Mouse (Mus musculus): Measurements from ENCODE around the gene Rnf167.
A peak's percentile ranks its signal among the peaks of the same experiment; 100 is the strongest.

Rnf167 gene

DNA sequence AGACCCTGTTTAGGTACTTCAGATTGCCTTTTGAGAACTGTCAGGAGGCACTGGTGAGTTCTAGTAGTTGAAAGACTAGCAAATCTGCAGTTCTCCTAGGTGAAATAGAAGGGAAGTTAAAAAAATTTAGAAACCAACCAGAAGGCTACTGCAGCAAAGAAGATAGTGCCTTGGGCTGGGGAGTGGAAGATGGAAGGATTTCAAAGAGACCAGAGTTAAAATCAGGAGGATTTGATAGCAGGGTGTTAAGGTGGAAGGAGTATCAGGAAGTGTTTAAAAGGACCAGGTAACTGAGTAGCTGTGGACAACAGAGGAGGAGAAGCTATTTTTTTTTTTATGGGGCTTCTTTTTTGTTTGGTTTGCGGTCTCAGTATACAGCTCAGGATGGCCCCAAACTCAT, 9.3 kb upstream of the Rnf167 start:
- DNase-seq (ENCODE audit: low read depth, low spot score), result no peak

DNA sequence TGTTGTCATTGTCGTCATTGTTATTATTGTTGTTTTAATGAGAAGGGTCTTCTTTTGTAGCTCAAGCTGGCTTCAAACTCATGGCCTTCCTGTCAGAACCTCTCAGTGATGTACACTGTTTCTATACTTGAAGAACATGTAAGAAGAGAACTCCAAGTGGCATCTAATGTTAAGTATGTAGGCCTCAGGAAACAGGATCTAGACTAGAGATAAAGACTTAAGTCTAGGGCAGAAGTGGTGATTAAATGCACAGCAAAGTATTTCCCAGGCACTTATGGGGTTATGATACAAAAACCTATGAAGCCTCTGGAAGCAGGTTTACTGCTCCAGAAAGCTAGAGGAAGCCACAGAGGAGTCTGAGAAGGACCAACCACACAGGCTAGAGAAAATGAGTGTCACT, 8.7 kb upstream of the Rnf167 start:
- no peak for DNase-seq (ENCODE audit: low read depth, low spot score)

DNA sequence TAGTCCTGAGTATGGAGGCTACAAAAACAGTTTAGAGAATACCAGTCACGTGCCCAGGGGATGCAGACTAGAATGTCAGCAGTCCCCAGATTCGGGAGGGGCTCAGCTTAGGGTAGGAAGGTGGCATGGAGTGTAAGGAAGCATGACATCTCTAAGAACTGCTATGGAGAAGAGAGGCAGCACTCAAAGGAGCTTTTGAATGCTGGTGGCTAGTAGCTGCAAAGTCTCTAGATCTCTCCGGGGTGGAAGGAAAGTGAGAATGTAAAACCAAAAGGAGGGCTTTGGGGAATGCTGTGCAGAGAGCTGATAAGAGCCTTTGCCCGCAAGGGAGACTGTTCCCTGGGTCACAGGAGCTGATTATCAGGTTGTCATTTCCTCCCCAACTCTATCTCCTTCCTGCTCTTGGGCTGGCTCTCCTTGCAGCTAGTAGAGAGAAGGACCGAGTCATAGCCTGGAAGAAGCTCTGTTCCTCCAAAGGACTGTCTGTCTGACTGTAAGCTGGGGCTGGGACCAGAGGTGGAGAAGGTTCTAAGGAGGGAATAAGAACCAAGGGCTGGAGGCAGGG, 8.2 kb upstream of the Rnf167 start, which contains the start of gene Gp1ba:
Gene Gp1ba, plus strand, starts transcription at position 409 of the 565 bp plus-strand sequence.
- no peak for DNase-seq (ENCODE audit: low read depth, low spot score)

DNA sequence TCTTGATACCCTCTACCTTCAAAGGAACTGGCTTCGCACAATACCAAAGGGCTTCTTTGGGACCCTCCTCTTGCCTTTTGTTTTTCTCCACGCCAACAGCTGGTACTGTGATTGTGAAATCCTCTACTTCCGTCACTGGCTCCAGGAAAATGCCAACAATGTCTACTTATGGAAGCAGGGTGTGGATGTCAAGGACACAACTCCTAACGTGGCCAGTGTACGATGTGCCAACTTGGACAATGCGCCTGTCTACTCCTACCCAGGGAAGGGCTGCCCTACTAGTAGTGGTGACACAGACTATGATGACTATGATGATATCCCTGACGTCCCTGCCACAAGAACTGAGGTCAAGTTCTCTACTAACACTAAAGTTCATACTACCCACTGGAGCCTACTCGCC, 7.1 kb upstream of the Rnf167 start:
- no peak for DNase-seq (ENCODE audit: low read depth, low spot score)

DNA sequence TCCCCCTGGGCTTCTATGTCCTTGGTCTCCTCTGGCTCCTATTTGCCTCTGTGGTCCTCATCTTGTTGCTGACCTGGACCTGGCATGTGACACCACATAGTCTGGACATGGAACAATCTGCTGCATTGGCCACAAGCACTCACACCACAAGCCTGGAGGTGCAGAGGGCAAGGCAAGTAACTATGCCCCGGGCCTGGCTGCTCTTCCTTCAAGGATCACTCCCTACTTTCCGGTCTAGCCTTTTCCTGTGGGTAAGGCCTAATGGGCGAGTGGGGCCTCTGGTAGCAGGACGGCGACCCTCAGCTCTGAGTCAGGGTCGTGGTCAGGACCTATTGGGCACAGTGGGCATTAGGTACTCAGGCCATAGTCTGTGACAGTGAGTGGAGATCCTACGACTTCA, 5.8 kb upstream of the Rnf167 start:
- DNase-seq (ENCODE audit: low read depth, low spot score), result no peak

DNA sequence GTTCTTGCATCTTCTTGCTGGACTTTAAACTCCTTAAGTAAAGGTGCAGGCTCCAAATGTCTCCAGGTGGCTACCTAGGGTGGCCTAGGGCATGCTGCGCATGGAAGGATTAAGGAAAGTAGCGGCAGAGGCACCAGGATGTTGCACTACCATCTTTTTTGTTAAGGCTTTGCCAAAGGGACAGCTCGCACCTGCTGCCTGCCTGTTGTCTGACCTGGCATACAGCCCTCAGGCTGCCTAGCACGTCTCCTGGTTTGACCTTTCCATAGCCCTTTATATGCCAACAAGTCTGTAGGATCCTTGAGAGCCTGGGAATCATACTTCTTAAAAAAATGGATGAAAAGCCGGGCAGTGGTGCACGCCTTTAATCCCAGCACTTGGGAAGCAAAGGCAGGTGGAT, 4.0 kb upstream of the Rnf167 start:
- DNase-seq (ENCODE audit: low read depth, low spot score), result no peak

DNA sequence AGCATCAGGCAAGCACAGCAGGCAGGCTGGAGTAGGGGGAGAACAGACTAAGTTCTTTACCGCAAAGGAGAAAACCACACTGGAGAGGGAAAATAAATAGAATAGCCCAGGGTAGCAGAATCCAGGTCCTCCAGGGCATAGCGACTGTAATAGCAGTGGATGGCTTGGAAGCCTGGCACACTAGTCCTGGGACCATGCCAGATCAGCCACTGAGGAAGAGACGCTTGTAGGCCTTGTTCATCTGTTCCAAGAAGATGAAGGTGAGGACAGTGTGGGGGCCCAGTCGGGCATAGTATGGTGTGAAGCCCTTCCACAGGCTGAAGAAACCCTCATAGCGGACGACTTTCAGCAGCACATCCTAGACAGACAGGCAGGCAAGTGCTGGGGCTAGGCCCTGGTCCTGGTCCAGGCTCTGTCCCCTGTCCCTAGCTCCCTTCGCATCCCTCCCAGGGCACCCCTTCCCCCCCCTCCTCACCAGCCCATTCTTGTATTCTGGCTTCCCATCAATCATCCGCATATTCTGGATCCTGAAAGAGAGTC, 2.4 kb upstream of the Rnf167 start:
- DNase-seq (ENCODE audit: low read depth, low spot score), result no peak

DNA sequence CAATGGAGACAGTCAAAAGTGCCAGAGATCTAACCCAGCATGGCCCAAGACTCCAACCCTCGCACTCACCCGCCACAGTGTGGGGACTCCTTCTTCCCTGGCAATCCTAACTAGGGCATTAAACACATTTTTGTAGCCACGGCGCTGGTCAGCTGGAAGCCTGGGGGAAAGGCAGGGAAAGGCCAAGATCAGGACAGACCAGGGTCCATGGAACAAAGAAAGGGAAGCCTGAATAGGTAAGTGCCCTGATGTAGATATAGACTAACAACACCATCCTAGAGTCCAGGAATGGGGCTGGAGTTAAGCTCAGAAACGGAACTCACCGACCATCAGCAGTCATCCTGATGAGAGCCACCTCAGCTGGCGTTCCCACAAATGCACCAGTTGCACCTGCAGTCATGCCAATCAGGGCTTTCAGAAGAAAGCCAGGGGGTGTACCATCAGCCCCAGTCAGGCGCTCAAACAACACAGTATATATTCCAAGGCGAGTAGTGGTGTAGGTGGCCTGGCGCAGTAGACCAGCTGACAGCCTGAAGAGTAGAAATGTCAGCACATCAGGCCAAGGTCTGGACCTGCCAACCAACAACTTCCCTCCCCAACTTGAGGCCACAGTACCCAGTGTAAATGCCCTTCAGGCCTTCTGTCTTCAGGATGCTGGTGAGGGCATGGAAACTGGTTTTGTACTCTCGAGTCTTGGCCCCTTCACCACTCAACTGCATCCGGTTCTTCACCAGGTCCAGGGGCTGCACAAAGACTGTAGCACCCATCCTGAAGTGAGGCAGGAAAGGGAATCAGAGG, 1.4 kb upstream of the Rnf167 start:
- no peak for DNase-seq (ENCODE audit: low read depth, low spot score)

DNA sequence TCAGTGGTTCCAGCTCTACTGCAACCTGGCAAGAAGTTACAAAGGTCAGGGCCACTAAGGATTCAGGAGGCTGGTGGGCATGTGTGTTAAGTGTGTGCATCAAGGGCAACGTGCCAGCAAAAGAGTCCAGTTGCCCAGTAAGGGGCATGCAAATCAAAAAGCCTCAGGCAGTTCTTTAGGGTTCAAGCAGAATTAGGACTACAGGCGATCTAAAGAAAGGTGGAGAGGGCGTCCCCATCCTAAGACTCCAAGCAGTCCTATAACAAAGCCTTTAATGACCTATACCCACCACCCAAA, 828 bp upstream of the Rnf167 start:
- no peak for DNase-seq (ENCODE audit: low read depth, low spot score)

DNA sequence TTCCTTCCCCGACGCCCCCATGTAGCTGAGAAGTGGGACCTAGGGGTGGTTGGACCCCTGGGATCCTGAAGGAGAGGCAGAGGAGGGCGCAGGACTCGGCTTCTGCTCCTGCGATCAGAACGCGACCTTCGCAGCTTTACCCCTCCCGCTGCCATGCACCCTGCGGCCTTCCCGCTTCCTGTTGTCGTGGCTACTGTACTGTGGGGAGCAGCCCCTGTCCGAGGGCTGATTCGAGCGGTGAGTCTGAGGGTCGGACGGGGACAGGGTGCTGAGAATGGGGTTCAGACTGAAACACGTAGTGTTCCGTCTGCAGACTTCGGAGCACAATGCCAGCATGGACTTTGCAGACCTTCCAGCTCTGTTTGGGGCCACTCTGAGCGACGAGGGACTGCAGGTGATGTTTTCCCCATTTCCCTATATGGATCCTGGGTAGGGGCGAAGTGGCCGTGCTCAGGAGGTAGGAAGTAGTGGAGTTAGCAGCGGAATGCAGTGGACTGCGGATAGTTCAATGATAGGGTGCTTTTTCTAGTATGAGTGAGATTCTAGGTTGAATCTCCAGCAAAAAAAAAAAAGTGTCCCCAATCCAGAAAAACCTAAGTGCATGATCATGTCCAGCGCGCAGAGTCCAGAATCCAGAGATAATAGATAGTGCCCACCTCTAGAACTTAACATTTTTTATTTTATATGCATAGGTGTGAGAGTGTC, 833 bp downstream of the Rnf167 start:
- DNase-seq (ENCODE audit: low read depth, low spot score), result no peak

DNA sequence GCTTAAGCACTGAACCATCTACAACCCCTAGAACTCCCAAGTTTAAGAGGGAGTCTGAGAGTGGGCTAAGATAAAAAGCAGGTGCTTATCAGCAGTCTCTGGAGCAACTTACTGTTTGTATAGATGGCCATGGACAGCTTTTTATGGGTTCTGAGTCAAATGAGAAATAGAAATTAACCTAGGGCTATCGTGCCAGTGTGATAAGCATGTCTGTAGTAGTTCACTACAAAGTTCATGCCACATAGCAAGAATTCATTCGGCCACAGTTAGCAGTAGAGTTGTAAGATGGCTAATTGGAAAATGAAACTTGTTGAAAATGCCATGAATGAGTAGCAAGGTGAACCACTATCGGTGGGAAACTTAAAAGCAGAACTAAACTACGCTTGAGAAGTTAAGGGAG, 1.5 kb downstream of the Rnf167 start:
- peak; percentile 76 for DNase-seq (ENCODE audit: low read depth, low spot score)

DNA sequence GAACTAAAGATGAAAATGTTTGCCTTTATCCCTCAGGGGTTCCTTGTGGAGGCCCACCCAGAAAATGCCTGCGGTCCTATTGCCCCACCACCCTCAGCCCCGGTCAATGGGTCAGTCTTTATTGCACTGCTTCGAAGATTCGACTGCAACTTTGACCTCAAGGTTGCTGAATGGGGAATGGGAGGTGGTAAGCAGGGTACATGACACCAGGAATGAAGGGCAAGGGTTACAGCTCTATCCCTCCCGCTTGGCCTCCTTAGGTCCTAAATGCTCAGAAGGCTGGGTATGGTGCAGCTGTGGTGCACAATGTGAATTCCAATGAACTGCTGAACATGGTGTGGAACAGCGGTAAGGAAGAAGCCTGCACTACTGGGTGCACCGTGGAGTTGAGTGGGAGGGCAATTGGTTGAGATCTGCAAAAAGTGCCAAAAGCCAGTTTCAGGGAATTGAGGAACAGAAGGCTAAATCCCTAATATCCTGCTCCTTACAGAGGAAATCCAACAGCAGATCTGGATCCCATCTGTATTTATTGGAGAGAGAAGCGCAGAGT, 2.2 kb downstream of the Rnf167 start:
- DNase-seq (ENCODE audit: low read depth, low spot score), result no peak

DNA sequence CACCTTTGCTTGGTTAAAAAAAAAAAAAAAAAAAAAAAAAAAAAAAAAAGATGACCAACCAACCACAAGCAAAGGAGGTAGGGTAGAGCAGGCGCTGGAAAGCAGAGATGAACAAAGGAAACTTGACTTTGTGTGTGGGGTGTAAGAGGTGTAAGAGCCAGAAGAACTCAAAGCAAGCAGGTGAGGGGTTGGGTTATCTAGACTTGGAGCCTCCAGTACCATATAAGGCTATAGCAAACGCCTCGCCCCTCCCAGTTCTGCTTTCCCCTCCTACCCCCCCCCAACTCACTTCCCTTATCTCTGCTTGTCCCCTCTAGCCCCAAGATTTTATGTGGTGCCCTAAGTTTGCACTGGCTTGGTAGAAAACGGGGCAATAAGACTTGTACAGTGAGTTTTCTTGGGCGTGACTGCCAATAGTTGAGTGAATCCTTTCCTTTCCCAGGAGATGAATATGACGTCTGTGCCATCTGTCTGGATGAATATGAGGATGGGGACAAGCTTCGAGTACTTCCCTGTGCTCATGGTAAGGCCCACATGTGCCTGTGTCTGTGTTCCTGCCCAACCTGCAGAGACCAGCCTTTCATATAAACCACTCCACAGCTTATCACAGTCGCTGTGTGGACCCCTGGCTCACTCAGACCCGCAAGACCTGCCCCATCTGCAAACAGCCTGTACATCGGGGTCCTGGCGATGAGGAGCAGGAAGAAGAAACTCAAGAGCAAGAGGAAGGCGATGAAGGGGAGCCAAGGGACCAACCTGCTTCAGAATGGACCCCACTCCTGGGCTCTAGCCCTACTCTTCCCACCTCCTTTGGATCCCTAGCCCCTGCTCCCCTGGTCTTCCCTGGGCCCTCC, 3.5 kb downstream of the Rnf167 start:
- DNase-seq (ENCODE audit: low read depth, low spot score), result peak; percentile 91

DNA sequence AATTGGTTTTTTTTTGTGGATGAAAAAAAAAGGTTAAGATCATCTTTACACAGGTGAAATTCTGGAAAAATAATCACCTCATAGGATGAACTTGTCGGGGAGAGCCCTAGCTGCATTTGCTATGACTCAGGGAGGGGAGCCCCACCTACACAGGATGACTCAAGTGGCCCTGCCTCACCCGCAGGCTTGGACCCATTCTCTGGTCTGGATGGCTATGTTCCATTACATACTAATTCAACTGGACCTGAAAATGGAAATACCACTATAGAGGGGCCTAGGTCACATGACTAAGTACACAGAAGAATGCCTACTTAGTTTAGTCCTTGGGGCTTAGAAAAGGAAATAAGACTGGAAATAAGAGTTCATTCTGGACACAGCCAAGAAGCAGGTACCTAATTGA, 4.4 kb downstream of the Rnf167 start:
- peak; percentile 47 for DNase-seq (ENCODE audit: low read depth, low spot score)

DNA sequence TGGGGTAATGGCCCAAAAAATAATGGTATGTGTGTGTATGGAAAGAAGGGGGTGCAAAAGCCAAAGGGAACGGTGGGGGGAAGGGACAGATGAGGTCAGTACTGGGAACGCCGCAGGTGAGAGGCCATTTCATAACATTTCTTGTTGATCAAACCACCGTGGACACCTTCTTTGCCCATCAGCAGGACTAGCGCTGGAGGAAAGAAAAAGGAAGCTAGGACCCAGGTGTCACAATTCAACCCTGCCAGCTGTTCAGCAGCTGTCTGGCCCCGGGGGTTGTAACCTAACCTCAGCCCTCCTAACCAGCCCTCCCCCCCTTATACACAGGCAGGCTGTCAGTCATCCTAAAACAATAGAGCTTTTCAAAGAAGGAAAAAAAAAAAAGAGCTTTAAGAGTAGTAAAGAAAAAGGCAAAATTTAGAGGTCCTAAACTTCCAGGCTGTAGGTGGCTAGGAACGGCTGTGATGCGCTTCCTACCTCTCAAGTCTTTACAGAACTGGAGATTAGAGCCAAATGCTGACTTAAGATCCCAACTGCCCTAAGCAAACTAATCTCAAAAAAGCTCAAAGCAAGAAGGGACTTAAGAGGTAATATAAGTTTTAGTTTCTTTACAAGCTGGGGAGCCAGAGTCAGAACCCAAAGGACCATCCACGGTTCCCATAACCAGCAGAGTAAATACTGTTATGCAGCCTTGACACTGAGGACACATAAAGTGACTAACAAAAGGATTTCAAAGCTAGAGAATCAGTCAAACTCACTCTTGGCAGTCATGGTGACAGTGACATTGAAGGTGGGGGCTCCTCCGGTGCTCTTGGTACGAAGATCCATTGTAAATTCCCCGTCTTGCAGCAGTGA, 5.2 kb downstream of the Rnf167 start:
- peak; percentile 84 for DNase-seq (ENCODE audit: low read depth, low spot score)

DNA sequence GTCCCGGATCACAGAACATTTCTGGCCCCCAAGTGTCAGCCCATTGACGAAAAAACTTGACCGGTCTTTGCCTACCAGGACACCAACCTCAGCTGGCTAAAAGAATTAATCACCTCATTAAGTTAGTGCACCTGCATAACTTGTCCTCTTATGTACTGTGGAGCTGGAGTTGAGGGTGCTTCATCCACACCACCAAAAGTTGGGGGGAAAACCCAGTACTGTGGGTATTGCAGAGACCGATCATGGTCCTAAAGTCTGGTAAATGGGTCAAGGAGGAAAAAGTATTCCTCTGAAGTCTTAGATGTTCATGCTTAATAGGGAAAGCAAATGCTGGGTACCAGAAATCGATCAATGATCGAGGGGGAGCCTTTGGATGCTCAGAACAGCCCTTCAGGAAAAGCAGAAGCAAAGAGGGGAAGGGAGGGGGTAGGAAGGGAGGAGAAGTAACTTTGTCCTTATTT, 5.9 kb downstream of the Rnf167 start:
- no peak for DNase-seq (ENCODE audit: low read depth, low spot score)

DNA sequence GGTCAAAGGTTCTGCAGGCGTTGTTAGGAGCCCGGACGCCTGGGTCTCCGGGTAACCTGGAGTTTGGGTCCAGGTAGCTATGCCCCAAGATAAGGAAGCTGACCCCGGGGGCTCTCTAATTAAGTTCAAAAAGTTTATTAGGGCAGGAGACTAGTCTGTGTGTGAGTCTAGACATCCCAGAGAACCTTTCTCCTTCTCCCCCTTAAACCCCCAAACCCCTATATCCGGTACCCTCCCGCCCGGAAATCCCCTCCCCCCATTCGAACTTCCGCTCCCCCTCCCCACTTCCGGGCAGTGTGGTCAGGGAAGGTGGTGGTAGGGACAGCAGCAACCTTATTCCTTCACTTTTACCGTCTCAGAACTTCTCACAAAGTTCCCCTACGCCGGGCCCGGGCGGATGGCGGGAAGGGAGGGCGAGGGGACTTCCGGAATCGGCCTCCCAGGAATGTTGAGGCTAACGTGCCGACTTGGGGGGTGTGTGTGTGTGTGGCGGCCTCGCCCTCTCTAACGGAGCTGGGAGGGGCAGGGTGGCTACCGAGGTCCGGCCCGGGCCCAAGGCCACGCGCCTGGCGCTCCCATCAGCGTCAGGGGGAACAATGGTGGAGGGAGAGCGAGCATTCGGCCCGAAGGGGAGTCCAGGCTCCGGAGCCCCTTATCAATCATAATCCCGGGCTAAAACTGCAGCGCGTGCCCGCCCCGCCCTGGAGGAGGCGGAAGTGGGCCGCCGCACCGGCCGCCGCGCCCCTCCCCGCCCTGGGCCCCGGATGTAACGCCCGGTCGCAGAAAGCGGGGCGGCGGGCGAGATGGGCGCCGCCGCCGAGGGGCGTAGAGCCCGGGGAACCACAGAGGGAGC, 6.5 kb downstream of the Rnf167 start:
- DNase-seq (ENCODE audit: low read depth, low spot score), result peak; percentile 89

DNA sequence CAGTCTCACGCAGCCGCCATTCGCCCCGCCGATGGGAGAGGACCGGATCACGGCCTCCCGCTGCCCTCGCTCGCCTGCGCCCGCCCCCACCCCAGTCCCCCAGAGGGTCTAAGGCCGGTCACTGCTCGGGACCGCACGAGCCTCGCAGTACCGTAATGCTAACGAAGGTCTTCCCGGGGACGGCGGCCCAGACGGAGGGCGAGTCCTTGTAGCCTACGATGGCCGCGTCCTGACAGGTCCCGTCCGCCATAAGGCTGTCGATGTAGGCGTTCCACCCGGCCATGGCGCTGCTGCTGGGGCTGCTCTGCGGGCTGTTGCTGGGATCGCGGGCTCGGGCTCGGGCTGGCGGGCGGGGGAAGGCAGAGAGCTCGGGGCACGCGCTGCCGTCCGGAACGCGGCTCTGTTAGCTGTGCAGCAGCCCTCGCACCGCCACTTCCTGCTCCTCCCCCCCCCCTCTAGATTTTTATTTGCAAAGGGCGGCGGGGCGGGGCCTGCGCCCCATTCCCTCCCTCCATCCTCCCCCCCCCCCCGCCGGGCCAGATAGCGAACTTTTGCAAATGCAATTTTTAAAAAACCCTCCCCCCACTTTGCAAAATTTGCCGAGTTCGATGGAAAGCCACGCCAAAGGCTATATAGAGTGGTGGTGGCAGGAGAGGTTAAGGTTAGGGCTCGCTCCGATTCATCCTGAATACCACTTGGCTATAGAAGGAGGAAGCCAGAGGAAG, 7.3 kb downstream of the Rnf167 start, which contains the start of gene Pfn1:
Gene Pfn1, minus strand, starts transcription at position 447 of the 725 bp plus-strand sequence.
- peak; percentile 94 for DNase-seq (ENCODE audit: low read depth, low spot score)
